Mouse (Mus musculus) intestine, embryonic 15.5 days (tissue): ENCODE results near the gene Jmjd6. TPM values are rescaled to one million over a fixed set of nuclear protein-coding genes. Genes with fewer than 3 reads are reported as not detected.
A peak's percentile ranks its signal among the peaks of the same experiment; 100 is the strongest.

Source experiments
- ATAC-seq: fragments of 200-750 bp; cut with Nextera tagmentation; 2 replicates; pipeline ENCODE4 v1.8.0; 2017; ENCODE audit warnings: moderate TSS enrichment, moderate library complexity
- H3K27ac ChIP-seq: fragments of 300-500 bp; sonication (generic); 2 replicates; pipeline ENCODE4 v1.5.1; 2015; ENCODE audit warnings: mild to moderate bottlenecking, inconsistent platforms
- H3K27me3 ChIP-seq: fragments of 300-500 bp; sonication (generic); replicated peaks from 2 replicates; pipeline ENCODE4 v1.6.1; 2015; ENCODE audit warnings: inconsistent platforms
- H3K36me3 ChIP-seq: fragments of 300-500 bp; sonication (generic); 2 replicates; pipeline ENCODE4 v1.6.1; 2015; ENCODE audit warnings: inconsistent platforms
- H3K4me1 ChIP-seq: fragments of 300-500 bp; sonication (generic); replicated peaks from 2 replicates; pipeline ENCODE4 v1.6.1; 2015; ENCODE audit warnings: inconsistent platforms
- H3K4me2 ChIP-seq: fragments of 300-500 bp; sonication (generic); replicated peaks from 2 replicates; pipeline ENCODE4 v1.6.1; 2015; ENCODE audit warnings: mild to moderate bottlenecking, inconsistent platforms
- H3K4me3 ChIP-seq: fragments of 300-500 bp; sonication (generic); replicated peaks from 2 replicates; pipeline ENCODE4 v1.5.1; 2015; ENCODE audit warnings: inconsistent platforms
- H3K9ac ChIP-seq: fragments of 300-500 bp; sonication (generic); 2 replicates; pipeline ENCODE4 v1.6.1; 2015; ENCODE audit warnings: inconsistent platforms
- H3K9me3 ChIP-seq: fragments of 300-500 bp; sonication (generic); 2 replicates; pipeline ENCODE4 v1.6.1; 2016; ENCODE audit warnings: inconsistent platforms
- WGBS: fragments of 180-500 bp; shearing (Covaris S2); methylation state at CpG from one replicate; pipeline ENCODE4 v1.1.7; 2015; 5-methylcytosine and 5-hydroxymethylcytosine counted together
- polyA plus RNA-seq: library from polyadenylated mRNA; unstranded; fragments of >200 nt; fragmentation: Nextera tagmentation; extraction: Ambion mirVana; gene quantifications from 2 replicates; pipeline ENCODE4 v1.2.1, GENCODE M21; 2015

The Jmjd6 gene
- polyA plus RNA-seq, 1 experiment from 2014 or later, result 88.5 TPM

- 77% methylated on average over 8 of the region's 8 CpGs for WGBS
- no peak overlapping the region for H3K9ac ChIP-seq
- peaks cover 22% of the 10 kb centered on the region for H3K36me3 ChIP-seq
- H3K9me3 ChIP-seq, result no peaks in the 10 kb centered on the region
- no peak overlapping the region for H3K4me2 ChIP-seq
- no peaks in the 10 kb centered on the region for H3K4me1 ChIP-seq
- ATAC-seq, result no peak
- no peaks in the 10 kb centered on the region for H3K27me3 ChIP-seq
- no peak overlapping the region for H3K4me3 ChIP-seq
- no peak overlapping the region for H3K27ac ChIP-seq
Observed at GRCm38 (mm10) chr11:116869223-116869622, 26.0 kb upstream of the Jmjd6 start.

GRCm38 (mm10) chr11:116868129-116868528 is 24.9 kb upstream of the Jmjd6 start:
- H3K9ac ChIP-seq, result no peak overlapping the region
- no peaks in the 10 kb centered on the region for H3K9me3 ChIP-seq
- no peak overlapping the region for H3K4me2 ChIP-seq
- 81% methylated on average over 3 of the region's 3 CpGs for WGBS
- H3K27me3 ChIP-seq, result no peaks in the 10 kb centered on the region
- no peak for ATAC-seq
- H3K4me3 ChIP-seq, result no peak overlapping the region
- H3K27ac ChIP-seq, result no peak overlapping the region
- H3K36me3 ChIP-seq, result peaks cover 24% of the 10 kb centered on the region
- H3K4me1 ChIP-seq, result no peaks in the 10 kb centered on the region

GRCm38 (mm10) chr11:116865945-116866585 is 22.8 kb upstream of the Jmjd6 start:
- 0 out of 2 replicates have a peak, but pooled peaks have one; percentile 25 for ATAC-seq
- Histone ChIP-seq H3K27ac (no peak overlapping the region), H3K9me3 (no peaks in the 10 kb centered on the region), H3K36me3 (peaks cover 29% of the 10 kb centered on the region), H3K4me3 (no peak overlapping the region), H3K4me2 (no peak overlapping the region), H3K27me3 (no peaks in the 10 kb centered on the region), H3K9ac (no peak overlapping the region), H3K4me1 (no peaks in the 10 kb centered on the region)
- 68% methylated on average over 12 of the region's 12 CpGs for WGBS

GRCm38 (mm10) chr11:116864444-116864843 is 21.2 kb upstream of the Jmjd6 start:
- ATAC-seq, result no peak
- no peaks in the 10 kb centered on the region for H3K27me3 ChIP-seq
- H3K9ac ChIP-seq, result no peak overlapping the region
- peaks cover 25% of the 10 kb centered on the region for H3K36me3 ChIP-seq
- H3K27ac ChIP-seq, result no peak overlapping the region
- H3K4me1 ChIP-seq, result no peaks in the 10 kb centered on the region
- no peaks in the 10 kb centered on the region for H3K9me3 ChIP-seq
- H3K4me3 ChIP-seq, result no peak overlapping the region
- no peak overlapping the region for H3K4me2 ChIP-seq
- 66% methylated on average over 10 of the region's 10 CpGs for WGBS

- no peak overlapping the region for H3K4me2 ChIP-seq
- no peak overlapping the region for H3K4me3 ChIP-seq
- H3K27me3 ChIP-seq, result no peaks in the 10 kb centered on the region
- peaks cover 7% of the 10 kb centered on the region for H3K4me1 ChIP-seq
- no peak overlapping the region for H3K9ac ChIP-seq
- ATAC-seq, result no peak
- peaks cover 6% of the 10 kb centered on the region; the same call in 1 of the 2 replicates for H3K36me3 ChIP-seq
- 52% methylated on average over 12 of the region's 12 CpGs for WGBS
- H3K9me3 ChIP-seq, result no peaks in the 10 kb centered on the region
- no peak overlapping the region for H3K27ac ChIP-seq
Observed at GRCm38 (mm10) chr11:116857183-116857850, 14.1 kb upstream of the Jmjd6 start.

GRCm38 (mm10) chr11:116854279-116854678 is 11.0 kb upstream of the Jmjd6 start:
- Histone ChIP-seq H3K9me3 (no peaks in the 10 kb centered on the region), H3K9ac (peak overlapping the region; percentile 71), H3K27ac (no peak overlapping the region), H3K4me2 (peak overlapping the region; percentile 59), H3K4me1 (peaks cover 12% of the 10 kb centered on the region), H3K27me3 (no peaks in the 10 kb centered on the region), H3K36me3 (peaks cover 6% of the 10 kb centered on the region; the same call in 1 of the 2 replicates), H3K4me3 (peak overlapping the region; percentile 99)
- no peak for ATAC-seq
- 29% methylated on average over 10 of the region's 10 CpGs for WGBS

GRCm38 (mm10) chr11:116853512-116853928 is 10.3 kb upstream of the Jmjd6 start:
- H3K9me3 ChIP-seq, result no peaks in the 10 kb centered on the region
- peaks cover 12% of the 10 kb centered on the region for H3K4me1 ChIP-seq
- H3K27me3 ChIP-seq, result no peaks in the 10 kb centered on the region
- peak; percentile 90 for ATAC-seq
- H3K27ac ChIP-seq, result peak overlapping the region; percentile 99
- peak overlapping the region; percentile 59 for H3K4me2 ChIP-seq
- WGBS, result 0% methylated on average over 36 of the region's 36 CpGs
- peak overlapping the region; percentile 99 for H3K4me3 ChIP-seq
- H3K36me3 ChIP-seq, result 0 out of 2 replicates have a peak, but pooled peaks cover 6% of the 10 kb centered on the region
- H3K9ac ChIP-seq, result peak overlapping the region; percentile 71

- H3K9me3 ChIP-seq, result no peaks in the 10 kb centered on the region
- WGBS, result under 1% methylated on average over 66 of the region's 74 CpGs
- peak within 1 kb of the TSS; percentile 99 for H3K9ac ChIP-seq
- H3K36me3 ChIP-seq, result 0 out of 2 replicates have a peak, but pooled peaks cover 7% of the 10 kb centered on the region
- ATAC-seq, result peak; percentile 90
- H3K27me3 ChIP-seq, result no peaks in the 10 kb centered on the region
- H3K27ac ChIP-seq, result peak within 1 kb of the TSS; percentile 99
- peak within 1 kb of the TSS; percentile 99 for H3K4me3 ChIP-seq
- peak within 1 kb of the TSS; percentile 62 for H3K4me2 ChIP-seq
- peaks cover 12% of the 10 kb centered on the region for H3K4me1 ChIP-seq
Observed at GRCm38 (mm10) chr11:116852891-116853511, 9.8 kb upstream of the Jmjd6 start, which contains the start of gene Srsf2. TSS of gene Srsf2 (minus strand) at chr11:116853094.

- peak within 1 kb of the TSS; percentile 99 for H3K4me3 ChIP-seq
- whole genome bisulfite sequencing, result 0% methylated on average over 85 of the region's 91 CpGs
- 0 out of 2 replicates have a peak, but pooled peaks cover 7% of the 10 kb centered on the region for H3K36me3 ChIP-seq
- ATAC-seq, result peak; percentile 59
- no peaks in the 10 kb centered on the region for H3K27me3 ChIP-seq
- peak within 1 kb of the TSS; percentile 99 for H3K9ac ChIP-seq
- peak within 1 kb of the TSS; percentile 99 for H3K27ac ChIP-seq
- no peaks in the 10 kb centered on the region for H3K9me3 ChIP-seq
- H3K4me2 ChIP-seq, result peak within 1 kb of the TSS; percentile 62
- H3K4me1 ChIP-seq, result peaks cover 12% of the 10 kb centered on the region
Observed at GRCm38 (mm10) chr11:116852291-116852890, 9.1 kb upstream of the Jmjd6 start, which contains the start of gene Mfsd11. TSS of gene Mfsd11 (plus strand) at chr11:116852440.

GRCm38 (mm10) chr11:116851576-116852290 is 8.5 kb upstream of the Jmjd6 start:
- H3K36me3 ChIP-seq, result 0 out of 2 replicates have a peak, but pooled peaks cover 7% of the 10 kb centered on the region
- H3K4me3 ChIP-seq, result peak overlapping the region; percentile 99
- no peaks in the 10 kb centered on the region for H3K27me3 ChIP-seq
- peak; percentile 2 for ATAC-seq
- H3K9ac ChIP-seq, result peak overlapping the region; percentile 99
- under 1% methylated on average over 29 of the region's 29 CpGs for whole genome bisulfite sequencing
- peak overlapping the region; percentile 62 for H3K4me2 ChIP-seq
- peak overlapping the region; percentile 99 for H3K27ac ChIP-seq
- H3K9me3 ChIP-seq, result no peaks in the 10 kb centered on the region
- peaks cover 12% of the 10 kb centered on the region for H3K4me1 ChIP-seq

GRCm38 (mm10) chr11:116850833-116851477 is 7.7 kb upstream of the Jmjd6 start:
- H3K4me1 ChIP-seq, result peaks cover 12% of the 10 kb centered on the region
- H3K36me3 ChIP-seq, result 0 out of 2 replicates have a peak, but pooled peaks cover 5% of the 10 kb centered on the region
- WGBS, result 24% methylated on average over 6 of the region's 6 CpGs
- H3K27me3 ChIP-seq, result no peaks in the 10 kb centered on the region
- no peaks in the 10 kb centered on the region for H3K9me3 ChIP-seq
- H3K27ac ChIP-seq, result no peak overlapping the region
- no peak for ATAC-seq
- H3K9ac ChIP-seq, result peak overlapping the region; percentile 99
- peak overlapping the region; percentile 99 for H3K4me3 ChIP-seq
- H3K4me2 ChIP-seq, result peak overlapping the region; percentile 62
